Mouse (Mus musculus) bone marrow macrophage, adult 2 months (primary cell): ENCODE data around the gene 4930563M21Rik. TPM values are rescaled to one million over a fixed set of nuclear protein-coding genes. Genes with fewer than 3 reads are reported as not detected.
"Not testable (repeated sequence)": the region's sequence is repeated elsewhere in the genome, so short reads cannot be mapped to it uniquely, and the experiment has no call there.

ENCODE experiments used
- H3K27ac ChIP-seq: 2 replicates; pipeline ENCODE4 v1.5.1; 2012; ENCODE audit warnings: low read depth, low read length; ENCODE audit not compliant: insufficient read depth
- H3K4me1 ChIP-seq: 2 replicates; pipeline ENCODE4 v1.6.1; 2012; ENCODE audit warnings: low read length; ENCODE audit not compliant: control insufficient read depth, insufficient read depth
- H3K4me3 ChIP-seq: 2 replicates; pipeline ENCODE4 v1.5.1; 2012; ENCODE audit warnings: mild to moderate bottlenecking, low read length, moderate library complexity; ENCODE audit not compliant: insufficient read depth
- CTCF ChIP-seq: IDR thresholded peaks from 2 replicates; pipeline ENCODE4 v1.5.1; 2012; ENCODE audit warnings: low read depth, mild to moderate bottlenecking, low read length, moderate library complexity
- POLR2A ChIP-seq: IDR thresholded peaks from 2 replicates; pipeline ENCODE4 v1.6.1; 2012; ENCODE audit warnings: mild to moderate bottlenecking, low read depth, low read length, borderline replicate concordance
- polyA plus RNA-seq: library from polyadenylated mRNA; stranded (reverse); fragments of >200 nt; gene quantifications from 2 replicates; pipeline ENCODE4 v1.2.4, GENCODE M21; 2012; ENCODE audit not compliant: missing spikeins, insufficient read depth, insufficient read length

The 4930563M21Rik gene
- polyA plus RNA-seq = not detected in 2 replicates

- Histone ChIP-seq H3K4me3 (no peak within 1 kb of the TSS), H3K27ac (no peak within 1 kb of the TSS), H3K4me1 (no peaks in the 10 kb centered on the region)
- TF ChIP-seq CTCF (no peak), POLR2A (no peak)
These were observed at the start of gene 4930563M21Rik for GRCm38 (mm10) chr9:56010450-56010849. Gene 4930563M21Rik (minus strand): TSS chr9:56010550.

- no peak for TF ChIP-seq CTCF
- TF ChIP-seq POLR2A = no peak
These were observed 45.8 kb upstream of the 4930563M21Rik start for GRCm38 (mm10) chr9:56056147-56056546.

GRCm38 (mm10) chr9:56053796-56054195, 43.4 kb upstream of the 4930563M21Rik start:
- Histone ChIP-seq H3K4me3 (no peak overlapping the region), H3K27ac (no peak overlapping the region), H3K4me1 (peaks cover 4% of the 10 kb centered on the region)
- TF ChIP-seq CTCF = no peak
- no peak for TF ChIP-seq POLR2A

More at GRCm38 (mm10) chr9:56056147-56056546, 45.8 kb upstream of the 4930563M21Rik start:
- Histone ChIP-seq H3K4me3 (no peak overlapping the region), H3K4me1 (peaks cover 4% of the 10 kb centered on the region), H3K27ac (no peak overlapping the region)

- H3K4me3 ChIP-seq = peak overlapping the region; percentile 87
- H3K27ac ChIP-seq = peak overlapping the region; percentile 18; the same call in 1 of the 2 replicates
- H3K4me1 ChIP-seq = 0 out of 2 replicates have a peak, but pooled peaks cover 2% of the 10 kb centered on the region
- TF ChIP-seq CTCF (no peak), POLR2A (no peak)
These were observed 31.9 kb upstream of the 4930563M21Rik start for GRCm38 (mm10) chr9:56042181-56042621.

- Histone ChIP-seq H3K4me3 (peak within 1 kb of the TSS; percentile 87), H3K4me1 (0 out of 2 replicates have a peak, but pooled peaks cover 2% of the 10 kb centered on the region), H3K27ac (peak within 1 kb of the TSS; percentile 18; the same call in 1 of the 2 replicates)
- no peak for TF ChIP-seq POLR2A
- no peak for TF ChIP-seq CTCF
These were observed 31.2 kb upstream of the 4930563M21Rik start, which contains the start of gene Rcn2 for GRCm38 (mm10) chr9:56041372-56042180. Gene Rcn2 (plus strand): TSS chr9:56041845.

- Histone ChIP-seq H3K4me1 (no peaks in the 10 kb centered on the region), H3K4me3 (no peak overlapping the region), H3K27ac (no peak overlapping the region)
- TF ChIP-seq POLR2A (no peak), CTCF (no peak)
These were observed 21.9 kb upstream of the 4930563M21Rik start for GRCm38 (mm10) chr9:56032219-56032618.

- Histone ChIP-seq H3K4me1 (no peaks in the 10 kb centered on the region), H3K4me3 (no peak overlapping the region), H3K27ac (no peak overlapping the region)
- TF ChIP-seq CTCF (no peak), POLR2A (no peak)
These were observed 16.9 kb upstream of the 4930563M21Rik start for GRCm38 (mm10) chr9:56027292-56027691.

- TF ChIP-seq POLR2A = no peak
- no peak for TF ChIP-seq CTCF
- Histone ChIP-seq H3K27ac (no peak overlapping the region), H3K4me1 (no peaks in the 10 kb centered on the region), H3K4me3 (no peak overlapping the region)
These were observed 14.4 kb upstream of the 4930563M21Rik start for GRCm38 (mm10) chr9:56024772-56025171.

GRCm38 (mm10) chr9:56004679-56005078, 5.7 kb downstream of the 4930563M21Rik start:
- H3K4me3 ChIP-seq, H3K27ac ChIP-seq, H3K4me1 ChIP-seq: not testable (repeated sequence)

GRCm38 (mm10) chr9:55946819-55947218, 63.5 kb downstream of the 4930563M21Rik start:
- Histone ChIP-seq H3K4me3 (no peak overlapping the region), H3K4me1 (no peaks in the 10 kb centered on the region), H3K27ac (no peak overlapping the region)
- TF ChIP-seq CTCF = no peak; the same call in 1 of the 2 replicates
- no peak for TF ChIP-seq POLR2A

GRCm38 (mm10) chr9:55941356-55941755, 69.0 kb downstream of the 4930563M21Rik start:
- Histone ChIP-seq H3K4me1 (peaks cover 10% of the 10 kb centered on the region), H3K27ac (no peak overlapping the region), H3K4me3 (no peak overlapping the region)
- TF ChIP-seq POLR2A (no peak), CTCF (no peak)
